Mouse (Mus musculus): ENCODE results near the gene Rtn2.
A peak's percentile ranks its signal among the peaks of the same experiment; 100 is the strongest.

Gene Rtn2

DNA sequence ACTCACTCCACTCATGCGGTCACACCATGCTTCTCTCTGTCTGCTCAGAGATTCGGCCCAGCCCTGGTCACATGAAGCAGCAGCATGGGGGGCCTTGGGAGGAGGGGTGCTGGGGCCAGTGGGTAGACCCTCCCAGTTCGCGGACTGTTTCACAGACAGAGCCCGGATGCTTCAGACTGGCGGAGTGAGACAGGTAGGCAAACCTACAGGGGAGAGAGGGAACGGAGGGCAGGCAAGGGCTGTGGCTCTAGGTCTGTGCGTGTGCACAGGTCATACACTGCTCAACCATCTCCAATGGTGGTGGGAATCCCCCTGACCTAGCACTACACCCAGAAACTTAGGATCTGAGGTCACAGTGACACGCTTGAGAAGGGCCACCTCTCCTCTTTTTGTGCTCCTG, 37.0 kb downstream of the Rtn2 start:
- no peak for DNase-seq (ENCODE audit: low spot score in 2 of 2)

DNA sequence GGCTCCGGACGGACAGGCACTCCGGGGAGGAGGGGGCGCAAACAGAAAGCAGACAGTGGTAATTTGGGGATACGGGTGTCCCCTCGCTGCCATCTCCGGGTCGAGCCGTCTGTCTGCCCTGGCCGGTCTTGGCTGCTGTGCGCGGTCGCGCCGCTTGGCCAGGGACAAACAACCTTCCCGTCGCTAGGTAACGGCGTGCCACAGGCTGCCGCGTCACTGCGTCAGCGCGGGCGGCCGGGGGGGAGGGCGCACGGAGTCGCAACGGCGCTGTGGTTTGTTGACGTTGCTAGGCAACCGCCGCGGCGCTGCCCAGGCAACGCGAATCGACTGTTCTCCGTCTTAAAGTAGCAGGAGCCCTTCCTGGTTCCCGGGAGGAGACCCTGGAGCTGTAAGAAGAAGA, 37.5 kb downstream of the Rtn2 start:
- peak; percentile 63 to 91 for DNase-seq (ENCODE audit: low spot score in 2 of 2)

DNA sequence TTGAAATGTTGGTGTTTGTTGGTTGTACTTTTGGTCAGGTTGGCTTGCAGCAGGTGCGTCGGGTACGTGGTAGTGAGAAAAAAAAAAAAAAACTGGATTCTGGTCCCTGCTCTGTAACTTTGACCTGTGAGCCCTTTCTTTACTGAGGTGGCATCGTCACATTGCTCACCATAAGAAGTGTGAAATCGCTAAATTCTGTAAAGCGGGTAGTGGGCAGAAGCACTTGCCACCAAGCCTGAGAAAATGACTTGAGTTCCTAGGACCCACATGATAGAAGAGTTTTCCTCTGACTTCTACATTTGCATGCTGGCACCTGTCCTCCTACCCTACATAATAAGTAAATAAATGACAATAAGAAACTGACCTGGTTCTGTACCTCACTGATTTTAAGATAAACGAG, 38.2 kb downstream of the Rtn2 start:
- no peak for DNase-seq (ENCODE audit: low spot score in 2 of 2)

DNA sequence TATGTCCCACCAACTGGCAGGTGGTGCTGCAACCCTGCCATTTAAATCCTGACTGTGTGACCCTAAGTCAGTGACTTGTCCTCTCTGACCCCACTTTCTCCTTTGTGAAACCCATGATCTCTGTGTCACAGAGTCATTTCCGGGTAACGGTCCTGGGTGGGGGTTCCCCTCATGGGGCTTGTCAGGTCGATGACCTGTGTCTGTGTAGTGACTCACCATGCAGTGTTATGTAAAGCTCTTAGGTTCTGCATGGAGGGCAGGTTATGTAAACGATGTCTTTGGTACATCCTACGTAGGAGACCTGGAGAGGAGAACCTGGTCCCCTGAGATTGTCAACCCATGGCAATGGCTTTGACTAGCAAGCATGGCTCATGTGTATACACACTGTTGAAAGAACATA, 39.0 kb downstream of the Rtn2 start:
- peak in 1 of 2 experiments; percentile 48 for DNase-seq (ENCODE audit: low spot score in 2 of 2)

DNA sequence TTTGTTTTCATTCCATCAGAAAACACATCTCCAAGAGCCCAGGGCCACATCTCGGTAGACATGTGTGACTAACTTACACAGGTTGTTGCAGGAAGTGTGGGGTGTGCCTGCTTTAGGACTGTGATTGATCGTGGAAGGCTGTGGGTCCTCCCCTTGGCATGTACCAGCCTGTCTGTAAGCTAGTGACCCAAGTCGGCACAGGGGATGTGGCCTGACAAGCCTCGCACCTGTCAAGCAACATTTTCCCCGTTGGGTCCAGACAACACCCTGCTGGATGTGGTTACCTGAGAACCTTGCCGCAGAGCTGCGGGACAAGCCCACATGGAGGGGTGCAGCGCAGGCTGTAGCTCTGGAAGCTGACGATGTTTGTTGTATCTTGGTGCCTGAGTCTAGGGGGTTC, 40.1 kb downstream of the Rtn2 start:
- DNase-seq (ENCODE audit: low spot score in 2 of 2) = no peak

DNA sequence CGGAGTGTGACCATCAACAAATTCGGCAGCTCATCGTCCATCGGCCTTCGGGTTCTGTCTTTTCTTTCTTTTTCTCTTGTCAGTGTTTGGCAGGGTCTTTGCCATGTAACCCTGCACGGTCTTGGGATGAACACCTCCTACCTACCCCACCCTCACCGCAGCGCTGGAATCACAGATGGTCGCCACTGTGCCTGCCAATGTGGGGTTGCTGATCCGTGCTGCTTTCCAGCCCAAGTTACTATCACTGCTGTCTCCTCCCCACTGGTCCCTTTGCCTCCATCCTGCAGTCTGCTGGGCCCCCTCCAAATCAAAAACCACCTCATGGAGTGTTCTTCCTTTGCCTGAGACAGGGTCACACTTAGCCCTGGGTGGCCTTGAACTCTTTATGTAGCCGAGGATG, 41.8 kb downstream of the Rtn2 start:
- no peak for DNase-seq (ENCODE audit: low spot score in 2 of 2)

DNA sequence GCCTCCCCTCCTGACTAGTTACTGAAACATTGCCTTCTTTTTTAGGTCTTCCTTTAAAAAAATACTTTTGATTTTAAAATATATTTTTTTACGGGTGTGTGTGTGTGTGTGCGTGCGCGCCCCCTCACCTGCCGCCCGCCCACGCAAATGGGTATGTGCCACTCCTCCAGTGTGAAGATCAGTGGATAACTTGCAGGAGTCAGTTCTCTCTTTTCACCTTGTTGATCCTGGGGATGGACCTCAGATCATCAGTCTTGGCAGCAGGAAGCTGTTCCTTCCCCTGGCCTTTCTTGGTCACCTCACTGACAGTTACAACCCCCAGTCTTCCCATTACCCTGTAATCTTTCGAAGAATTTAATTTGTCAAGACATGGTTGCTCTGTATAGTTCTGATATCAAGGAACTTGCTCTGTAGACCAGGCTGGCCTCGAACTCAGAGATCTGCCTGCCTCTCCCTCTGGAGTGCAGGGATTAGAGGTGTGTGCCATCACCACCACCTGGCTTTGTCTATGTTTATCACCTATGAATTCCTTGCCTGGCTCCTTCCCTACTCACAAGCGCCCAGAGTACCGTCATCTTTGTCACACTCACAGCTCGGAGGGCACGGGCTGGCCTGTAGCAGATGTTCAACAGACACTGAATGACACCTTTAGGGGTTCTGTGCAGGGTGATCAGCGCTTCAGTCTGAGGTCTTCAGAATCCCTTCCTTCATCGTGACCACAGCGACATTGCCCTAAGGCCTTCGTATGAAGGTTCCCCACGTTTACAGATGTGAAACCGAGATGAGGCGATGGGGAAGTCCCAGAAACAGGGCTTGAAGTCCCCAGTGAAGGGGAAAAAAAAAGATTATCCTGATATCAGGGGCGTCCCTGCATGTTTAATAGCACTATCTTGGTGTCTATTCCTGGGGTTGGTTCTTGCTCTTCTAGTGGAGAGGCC, 43.1 kb downstream of the Rtn2 start:
- DNase-seq (ENCODE audit: low spot score in 2 of 2) = no peak

DNA sequence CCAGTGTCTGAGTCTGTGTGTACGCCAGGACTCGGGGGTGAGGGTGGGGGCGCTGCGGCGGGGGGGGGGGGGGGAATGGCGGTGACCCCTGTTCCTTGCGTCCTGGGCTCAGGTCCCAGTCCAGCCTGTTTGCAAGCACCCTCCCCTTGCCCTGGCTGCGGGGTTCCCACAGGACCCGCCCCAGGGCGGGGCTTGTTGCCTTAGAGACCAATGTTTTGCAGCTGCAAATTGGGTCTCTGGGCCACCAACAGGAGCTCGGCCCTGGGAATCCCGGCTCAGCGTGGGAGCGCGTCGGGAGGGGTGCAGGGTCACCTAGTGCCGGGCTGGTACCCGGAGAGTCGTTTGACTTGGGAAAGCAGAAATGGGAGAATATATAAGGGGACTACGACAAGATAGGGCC, 43.9 kb downstream of the Rtn2 start:
- peak in 1 of 2 experiments; percentile 78 for DNase-seq (ENCODE audit: low spot score in 2 of 2)

DNA sequence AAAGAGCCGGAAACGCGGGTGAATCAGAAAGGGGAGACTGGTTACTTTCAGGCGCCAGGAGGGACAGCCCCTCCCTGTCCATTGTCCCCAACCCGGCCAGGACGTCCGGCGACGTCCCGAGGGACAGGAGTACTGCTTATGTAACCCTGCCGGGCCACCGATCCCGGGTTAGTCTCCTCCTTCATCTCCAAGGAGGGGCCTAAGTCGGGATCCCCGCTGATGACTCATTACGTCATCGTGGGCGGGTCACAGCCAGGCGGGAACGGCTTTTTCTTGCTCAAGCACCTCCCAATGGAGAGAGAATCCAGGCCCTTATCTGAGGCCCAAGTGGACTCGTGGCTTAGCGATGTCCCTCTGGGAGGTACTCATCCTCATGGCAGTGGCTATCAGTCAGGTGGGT, 44.7 kb downstream of the Rtn2 start:
- peak in 1 of 2 experiments; percentile 66 for DNase-seq (ENCODE audit: low spot score in 2 of 2)

DNA sequence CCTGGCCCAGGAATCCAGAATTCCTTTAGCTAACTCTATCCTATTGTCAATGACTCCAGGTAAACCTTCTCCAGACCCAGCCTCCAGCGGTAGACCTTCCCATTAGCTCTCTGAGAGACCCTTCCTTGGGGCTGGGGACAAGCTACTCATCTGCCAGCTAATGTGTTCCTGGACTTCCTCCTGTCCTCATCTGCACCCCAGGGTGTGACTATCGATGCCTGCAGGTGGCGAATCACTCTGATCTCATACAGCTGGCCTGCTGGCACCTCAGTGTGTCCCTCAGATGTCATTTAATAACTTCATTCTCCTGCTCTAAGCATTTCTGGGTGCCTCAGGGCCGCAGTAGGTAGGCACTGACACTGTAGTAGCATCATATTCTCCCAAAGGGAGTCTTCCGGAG, 45.4 kb downstream of the Rtn2 start:
- no peak for DNase-seq (ENCODE audit: low spot score in 2 of 2)

DNA sequence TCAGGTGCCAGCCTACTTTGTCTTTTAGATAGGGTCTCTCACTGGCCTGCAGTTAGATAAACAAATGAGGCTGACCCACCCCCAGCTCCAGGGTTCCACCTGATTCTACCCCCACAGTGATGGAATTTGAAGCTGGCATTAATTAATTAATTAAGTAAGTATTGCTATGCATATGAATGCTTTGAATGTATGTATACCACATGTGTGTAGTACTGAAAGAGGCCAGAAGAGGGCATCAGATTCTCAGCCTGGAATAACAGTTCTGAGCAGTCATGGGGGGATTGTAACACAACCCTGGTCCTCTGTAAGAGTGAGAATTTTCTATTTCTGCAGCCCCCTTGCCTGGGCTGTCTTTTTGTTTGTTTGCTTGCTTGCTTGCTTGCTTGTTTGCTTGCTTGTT, 46.0 kb downstream of the Rtn2 start:
- no peak for DNase-seq (ENCODE audit: low spot score in 2 of 2)

DNA sequence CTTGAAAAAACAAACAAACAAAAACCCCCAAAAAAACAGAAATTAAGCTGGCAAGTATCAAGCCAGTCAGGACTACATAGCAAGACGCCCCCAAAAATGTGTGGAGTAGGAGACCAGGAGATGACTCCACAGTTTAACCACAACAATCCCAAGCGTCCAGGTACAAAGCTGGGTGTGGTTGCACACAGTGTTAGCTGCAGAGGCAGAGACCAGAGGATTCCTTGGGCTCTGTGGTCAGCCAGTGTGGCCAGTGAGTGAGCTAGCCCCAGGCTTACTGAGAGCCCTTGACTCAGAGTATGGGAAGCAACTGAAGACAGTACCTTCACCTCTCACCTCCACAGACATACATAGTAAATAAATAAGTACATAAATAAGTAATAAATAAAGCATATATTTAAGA, 49.5 kb downstream of the Rtn2 start:
- no peak for DNase-seq (ENCODE audit: low spot score in 2 of 2)

DNA sequence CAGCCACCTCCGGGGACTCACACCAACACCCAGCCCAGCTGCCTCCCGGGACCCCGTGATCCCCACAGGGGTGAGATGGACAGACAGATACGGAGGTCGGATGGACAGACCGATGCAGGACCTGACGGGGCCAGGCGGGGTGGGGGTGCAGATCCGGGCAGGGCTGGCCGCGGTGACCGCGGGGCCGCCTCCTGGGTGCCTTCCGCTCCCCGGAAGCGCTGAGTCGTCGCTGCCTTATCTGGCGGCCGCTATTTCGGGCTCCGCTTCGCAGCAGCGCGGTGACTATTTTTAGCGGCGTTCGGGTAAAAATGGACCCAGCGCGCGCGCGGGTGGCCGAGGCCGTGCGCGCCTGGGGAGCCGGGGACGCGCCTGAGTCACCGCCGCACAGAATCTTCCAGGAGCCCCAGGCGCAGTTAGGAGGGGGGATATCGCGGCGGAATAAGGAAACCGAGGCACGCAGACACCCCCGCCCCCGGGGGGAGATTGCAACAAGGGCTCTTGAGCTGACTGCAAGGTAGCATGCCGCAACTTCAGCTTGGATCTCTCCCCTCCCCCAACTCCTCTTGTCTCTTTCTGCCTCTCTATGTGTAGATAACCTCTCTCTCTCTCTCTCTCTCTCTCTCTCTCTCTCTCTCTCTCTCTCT, 50.4 kb downstream of the Rtn2 start:
- DNase-seq (ENCODE audit: low spot score in 2 of 2) = peak; percentile 43 to 76

DNA sequence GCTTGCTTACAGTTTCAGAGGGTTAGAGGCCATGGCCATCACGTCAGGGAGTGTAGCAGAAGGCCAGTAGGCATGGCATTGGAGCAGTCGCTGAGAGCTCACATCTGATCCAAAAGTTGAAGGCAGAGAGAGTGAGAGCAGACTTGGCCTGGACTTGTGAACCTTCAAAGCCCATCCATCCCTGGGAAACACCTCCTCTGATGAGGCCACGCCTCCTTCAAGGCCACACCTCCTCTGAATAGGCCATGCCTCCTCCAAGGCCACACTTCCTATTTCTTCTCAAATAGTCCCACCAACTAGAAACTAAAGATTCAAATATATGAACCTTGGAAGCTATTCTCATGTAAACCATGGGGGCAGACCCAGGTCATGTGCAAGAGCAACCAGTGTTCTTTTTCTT, 53.2 kb downstream of the Rtn2 start:
- DNase-seq (ENCODE audit: low spot score in 2 of 2) = peak in 1 of 2 experiments; percentile 48

DNA sequence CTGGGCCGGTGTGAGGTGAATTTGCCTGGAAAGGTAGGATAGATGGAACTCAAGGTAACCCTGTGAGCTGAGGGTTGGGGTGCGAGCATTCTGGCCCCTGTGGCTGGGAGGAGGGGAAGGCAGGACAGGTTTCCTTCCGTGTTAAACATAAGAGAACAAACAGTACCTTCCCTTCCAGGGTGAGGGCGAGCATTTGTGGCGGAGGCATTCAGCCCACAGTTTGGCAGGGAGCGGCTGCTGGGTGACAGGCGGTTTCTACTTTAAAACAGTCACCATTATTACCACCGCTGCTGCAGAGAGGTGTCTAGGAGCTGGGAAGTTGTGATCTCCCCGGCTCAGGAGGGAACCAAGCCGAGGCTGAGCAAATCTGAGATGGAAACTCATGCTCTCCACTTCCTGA, 54.7 kb downstream of the Rtn2 start:
- DNase-seq (ENCODE audit: low spot score in 2 of 2) = no peak

DNA sequence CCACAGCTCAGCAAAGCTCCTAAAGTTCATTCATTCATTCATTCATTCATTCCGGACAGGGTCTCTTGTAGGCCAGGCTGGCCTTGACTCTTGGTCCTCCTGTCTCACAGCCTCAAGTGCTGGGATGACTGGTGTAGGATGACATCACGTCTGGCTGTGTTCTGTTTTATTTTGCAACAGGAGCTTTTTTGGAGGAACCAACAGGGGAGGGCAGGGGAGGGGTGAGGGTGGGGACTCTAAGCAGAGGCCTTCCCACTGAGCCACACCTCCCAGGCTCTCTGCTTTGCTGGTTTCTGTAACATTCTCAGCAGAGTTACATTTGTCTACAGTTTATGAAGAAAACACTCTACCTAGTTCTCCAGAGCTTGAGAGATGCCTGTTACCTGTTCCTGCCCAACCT, 55.6 kb downstream of the Rtn2 start:
- DNase-seq (ENCODE audit: low spot score in 2 of 2) = no peak

DNA sequence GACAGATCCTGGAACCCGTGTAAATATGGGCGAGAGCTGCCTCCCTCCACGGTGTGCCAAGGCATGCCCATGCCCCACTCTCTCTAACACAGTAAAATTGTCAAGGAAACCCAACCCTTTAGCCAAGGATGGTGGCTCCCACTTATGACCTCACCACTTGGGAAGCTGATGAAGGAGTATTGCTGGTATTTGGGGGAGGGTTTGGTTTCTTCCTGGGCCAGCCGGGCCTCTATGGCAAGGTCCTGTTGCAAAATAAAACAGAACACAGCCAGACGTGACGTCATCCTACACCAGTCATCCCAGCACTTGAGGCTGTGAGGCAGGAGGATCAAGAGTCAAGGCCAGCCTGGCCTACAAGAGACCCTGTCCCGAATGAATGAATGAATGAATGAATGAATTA, 56.2 kb downstream of the Rtn2 start:
- DNase-seq (ENCODE audit: low spot score in 2 of 2) = no peak

DNA sequence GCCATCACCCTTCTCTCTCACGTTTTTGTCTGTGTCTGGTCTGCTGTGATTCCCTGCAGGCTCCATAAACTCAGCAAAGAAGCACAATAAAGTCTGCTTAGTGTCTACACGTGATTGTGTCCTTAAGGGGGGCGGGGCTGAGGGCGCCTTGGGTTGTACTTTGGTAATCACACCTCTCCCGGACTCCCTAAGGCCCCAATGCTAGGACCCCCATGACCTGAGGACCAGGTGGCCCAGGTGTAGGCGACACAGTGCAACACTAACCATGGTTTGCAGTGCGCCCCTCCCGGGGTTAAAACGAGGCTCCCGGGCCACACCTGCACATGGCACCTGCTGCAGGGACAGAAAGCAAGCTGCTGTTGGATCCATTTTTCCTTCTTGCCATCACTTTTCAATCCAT, 58.8 kb downstream of the Rtn2 start:
- DNase-seq (ENCODE audit: low spot score in 2 of 2) = no peak

DNA sequence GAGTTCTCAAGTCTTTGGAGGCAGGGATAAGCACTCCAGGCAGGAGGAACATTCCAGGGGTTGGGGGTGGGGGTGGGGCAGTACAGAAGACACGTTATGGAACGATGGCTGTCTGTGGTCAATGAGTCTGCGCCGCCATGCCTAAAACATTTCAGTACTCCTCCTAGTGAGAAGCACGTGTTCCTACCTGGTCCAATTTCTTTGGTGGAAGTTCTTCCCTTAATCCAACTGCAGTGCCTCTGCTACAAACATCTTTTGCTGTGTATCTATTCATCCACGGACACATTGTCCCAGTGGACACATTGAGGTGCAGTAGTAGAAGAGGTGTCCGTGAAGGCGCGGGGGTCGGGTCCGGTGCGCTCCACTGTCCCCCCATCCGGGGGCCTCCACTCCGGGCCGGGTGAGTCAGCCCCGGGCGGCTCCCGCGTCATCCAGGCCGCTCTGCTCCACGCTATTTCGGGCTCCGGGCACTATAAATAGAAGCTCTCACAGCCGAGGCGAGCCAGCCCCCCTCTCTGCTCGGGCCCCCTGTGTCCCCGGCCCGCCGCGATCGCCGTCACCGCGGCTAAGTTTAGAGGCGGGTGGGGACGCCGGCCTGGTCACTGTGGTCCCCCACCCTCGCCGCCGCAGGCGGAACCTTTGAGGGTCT, 59.5 kb downstream of the Rtn2 start:
- DNase-seq (ENCODE audit: low spot score in 2 of 2) = no peak

DNA sequence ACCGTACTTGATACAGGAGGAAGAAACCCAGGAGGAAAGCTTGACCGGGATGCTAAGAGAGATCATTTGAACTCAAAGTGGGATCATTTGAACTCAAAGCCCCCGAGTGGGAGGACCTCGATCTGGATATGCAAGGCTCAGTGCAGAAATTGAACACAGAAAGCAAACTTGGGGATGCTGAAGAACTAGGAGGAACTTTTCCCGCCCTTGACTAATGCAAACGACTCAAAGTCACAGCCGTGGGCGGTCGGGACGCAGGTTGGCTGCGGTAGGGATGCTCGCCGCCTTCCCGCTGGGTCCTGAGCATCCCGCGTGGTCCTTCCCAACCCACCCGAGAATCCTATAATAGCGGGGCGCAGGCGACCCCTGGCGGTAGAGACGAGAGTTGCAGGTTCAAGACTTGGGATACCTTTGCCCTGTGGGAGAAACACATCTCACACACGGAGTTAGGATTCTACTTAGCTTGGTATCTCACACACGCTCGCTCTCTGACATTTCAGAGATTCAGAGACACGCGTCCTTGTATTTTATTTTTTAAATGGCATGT, 60.1 kb downstream of the Rtn2 start:
- peak; percentile 80 to 82 for DNase-seq (ENCODE audit: low spot score in 2 of 2)

DNA sequence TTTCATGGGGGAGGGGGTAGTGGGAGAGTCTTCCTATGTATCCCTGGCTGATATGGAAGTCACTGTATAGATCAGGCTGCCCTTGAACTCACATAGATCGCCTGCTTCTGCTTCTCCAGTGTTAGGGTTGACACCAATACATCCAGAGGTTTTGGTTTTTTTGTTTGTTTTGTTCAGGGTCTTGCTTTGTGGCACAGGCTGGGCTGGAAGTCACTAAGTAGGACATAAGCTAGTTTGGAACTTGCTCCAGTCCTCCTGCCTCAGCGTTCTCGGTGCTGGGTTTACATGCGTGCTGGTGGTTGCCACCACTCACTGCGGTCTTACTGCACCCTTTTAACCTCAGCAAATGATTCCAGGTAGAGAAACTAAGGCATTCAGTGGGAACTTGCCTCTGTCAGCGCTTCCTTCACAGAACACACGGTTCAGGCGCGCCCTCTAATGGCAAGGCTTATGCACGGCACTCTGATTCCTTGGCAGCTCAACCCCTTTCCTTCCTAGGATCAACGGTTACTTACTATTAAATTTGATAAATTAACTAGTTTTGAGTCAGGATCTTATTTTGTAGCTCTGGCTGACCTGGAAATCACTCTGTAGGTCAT, 60.9 kb downstream of the Rtn2 start:
- peak; percentile 66 to 84 for DNase-seq (ENCODE audit: low spot score in 2 of 2)

DNA sequence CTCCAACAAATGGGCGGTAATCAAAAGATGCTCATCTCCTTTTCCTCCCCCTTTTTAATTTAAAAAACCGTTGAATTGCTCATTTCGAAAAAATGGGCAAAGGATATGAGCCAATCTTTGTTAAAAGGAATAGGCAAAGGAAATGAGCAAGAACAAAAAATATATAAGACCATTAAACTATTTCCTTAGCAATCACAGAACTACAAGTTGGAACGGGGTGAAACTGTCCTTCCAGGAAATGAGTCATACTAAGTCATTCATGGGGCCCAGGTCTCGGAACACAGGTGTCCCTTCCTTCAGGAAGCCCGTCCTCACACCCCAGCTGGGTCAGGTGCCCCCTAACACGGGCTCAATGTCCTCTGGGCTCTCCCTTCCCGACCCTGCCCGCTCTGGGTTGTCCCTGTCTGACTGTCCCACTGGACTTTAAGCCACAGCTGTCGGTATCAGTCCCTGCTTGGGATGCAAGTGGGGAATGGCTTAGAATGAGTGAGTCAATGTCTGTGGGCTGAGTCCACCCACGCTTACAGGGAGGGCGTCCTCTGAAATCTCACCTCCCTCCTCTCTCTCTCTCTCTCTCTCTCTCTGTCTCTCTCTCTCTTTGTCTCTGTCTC, 61.9 kb downstream of the Rtn2 start, which contains the start of gene Ercc1:
Gene Ercc1 (plus strand): TSS at position 542 of the 611 bp plus-strand sequence.
- peak in 1 of 2 experiments; percentile 21 for DNase-seq (ENCODE audit: low spot score in 2 of 2)

Measured in spleen, postnatal 10 days (tissue).